Mouse (Mus musculus) bone marrow, adult 2 months (tissue): ENCODE measurements at regions not wholly inside any gene's neighbourhood (a gene's known extent, or its start where the extent isn't known, plus 50 kb on each side); places are given as distances from the start of the nearest gene placed in this dataset.

ENCODE experiments used
- H3K27ac ChIP-seq: fragments of 200-500 bp; 2 replicates; pipeline ENCODE4 v1.5.1; 2012; ENCODE audit warnings: low read depth, mild to moderate bottlenecking, control low read depth, inconsistent platforms, low read length; ENCODE audit not compliant: control insufficient read depth, poor library complexity, insufficient read depth
- H3K4me1 ChIP-seq: fragments of 200-500 bp; 2 replicates; pipeline ENCODE4 v1.6.1; 2011; ENCODE audit warnings: low read length; ENCODE audit not compliant: control insufficient read depth, insufficient read depth
- H3K4me3 ChIP-seq: fragments of 200-500 bp; replicated peaks from 2 replicates; pipeline ENCODE3; 2011; ENCODE audit warnings: mild to moderate bottlenecking, low read depth, low read length, control low read depth; ENCODE audit not compliant: control insufficient read depth
- CTCF ChIP-seq: fragments of 200-500 bp; IDR thresholded peaks from 2 replicates; pipeline ENCODE4 v1.5.1; 2011; ENCODE audit warnings: low read length, control low read depth; ENCODE audit not compliant: control insufficient read depth, insufficient read depth
- POLR2A ChIP-seq: fragments of 200-500 bp; IDR thresholded peaks from 2 replicates; pipeline ENCODE4 v1.6.1; 2011; ENCODE audit warnings: low read depth, mild to moderate bottlenecking, control low read depth, low read length, borderline replicate concordance; ENCODE audit not compliant: control insufficient read depth
- WGBS: fragments of 180-500 bp; shearing (Covaris S2); methylation state at CpG from one replicate; pipeline ENCODE4 v1.1.7; 2018; 5-methylcytosine and 5-hydroxymethylcytosine counted together

- Histone ChIP-seq H3K4me3 (no peak overlapping the region), H3K4me1 (no peaks in the 10 kb centered on the region), H3K27ac (no peak overlapping the region)
- no peak for TF ChIP-seq CTCF
- no peak for TF ChIP-seq POLR2A
- WGBS, result 82% methylated on average over 9 of the region's 9 CpGs
Measured at GRCm38 (mm10) chr3:148614971-148615671, 375.2 kb downstream of the Adgrl2 start.

- H3K4me3 ChIP-seq, result no peak overlapping the region
- H3K4me1 ChIP-seq, result no peaks in the 10 kb centered on the region
- 73% methylated on average over 3 of the region's 3 CpGs for WGBS
- no peak overlapping the region for H3K27ac ChIP-seq
- no peak for TF ChIP-seq CTCF
- TF ChIP-seq POLR2A, result no peak
Measured at GRCm38 (mm10) chr3:148613443-148613842, 376.9 kb downstream of the Adgrl2 start.

GRCm38 (mm10) chr3:148603276-148603675 lies 387.1 kb downstream of the Adgrl2 start:
- Histone ChIP-seq H3K27ac (no peak overlapping the region), H3K4me3 (no peak overlapping the region), H3K4me1 (no peaks in the 10 kb centered on the region)
- WGBS, result 87% methylated on average over 6 of the region's 6 CpGs
- TF ChIP-seq CTCF (no peak), POLR2A (no peak)

GRCm38 (mm10) chr3:148602730-148603255 lies 387.6 kb downstream of the Adgrl2 start:
- Histone ChIP-seq H3K27ac (no peak overlapping the region), H3K4me3 (no peak overlapping the region), H3K4me1 (no peaks in the 10 kb centered on the region)
- no peak for TF ChIP-seq CTCF
- no peak for TF ChIP-seq POLR2A
- WGBS, result 83% methylated on average over 5 of the region's 5 CpGs

- H3K4me1 ChIP-seq, result no peaks in the 10 kb centered on the region
- WGBS, result 74% methylated on average over 4 of the region's 4 CpGs
- H3K27ac ChIP-seq, result no peak overlapping the region
- TF ChIP-seq POLR2A (no peak), CTCF (no peak)
- H3K4me3 ChIP-seq, result no peak overlapping the region
Measured at GRCm38 (mm10) chr3:148595561-148595960, 394.8 kb downstream of the Adgrl2 start.

- H3K4me1 ChIP-seq, result no peaks in the 10 kb centered on the region
- H3K27ac ChIP-seq, result no peak overlapping the region
- 73% methylated on average over 2 of the region's 2 CpGs for WGBS
- no peak overlapping the region for H3K4me3 ChIP-seq
- no peak for TF ChIP-seq POLR2A
- no peak for TF ChIP-seq CTCF
Measured at GRCm38 (mm10) chr3:148589556-148589955, 400.8 kb downstream of the Adgrl2 start.

- H3K4me1 ChIP-seq, result no peaks in the 10 kb centered on the region
- H3K27ac ChIP-seq, result no peak overlapping the region
- TF ChIP-seq CTCF (no peak), POLR2A (no peak)
- no peak overlapping the region for H3K4me3 ChIP-seq
- 3% methylated on average over 1 of the region's 1 CpGs for WGBS
Measured at GRCm38 (mm10) chr3:148575735-148576134, 414.6 kb downstream of the Adgrl2 start.

GRCm38 (mm10) chr3:148572493-148572892 lies 417.9 kb downstream of the Adgrl2 start:
- Histone ChIP-seq H3K4me3 (no peak overlapping the region), H3K4me1 (no peaks in the 10 kb centered on the region), H3K27ac (no peak overlapping the region)
- 64% methylated on average over 4 of the region's 4 CpGs for WGBS
- TF ChIP-seq CTCF (no peak), POLR2A (no peak)
